Mouse (Mus musculus) forebrain, embryonic 13.5 days (tissue): ENCODE results near the gene Car9. TPM values are rescaled to one million over a fixed set of nuclear protein-coding genes. Genes with fewer than 3 reads are reported as not detected.
"Not testable (repeated sequence)": the region's sequence is repeated elsewhere in the genome, so short reads cannot be mapped to it uniquely, and the experiment has no call there.

Source experiments
- ATAC-seq: fragments of 200-750 bp; cut with Nextera tagmentation; 2 replicates; pipeline ENCODE4 v1.8.0; 2017
- H3K27ac ChIP-seq: fragments of 300-500 bp; sonication (generic); 2 replicates; pipeline ENCODE4 v1.5.1; 2015; ENCODE audit warnings: inconsistent platforms, mild to moderate bottlenecking, moderate library complexity
- H3K27me3 ChIP-seq: fragments of 300-500 bp; sonication (generic); 2 replicates; pipeline ENCODE4 v1.6.1; 2015; ENCODE audit warnings: mild to moderate bottlenecking, inconsistent platforms
- H3K36me3 ChIP-seq: fragments of 300-500 bp; sonication (generic); 2 replicates; pipeline ENCODE4 v1.6.1; 2015; ENCODE audit warnings: mild to moderate bottlenecking, inconsistent platforms; ENCODE audit not compliant: poor library complexity, severe bottlenecking
- H3K4me1 ChIP-seq: fragments of 300-500 bp; sonication (generic); 2 replicates; pipeline ENCODE4 v1.6.1; 2015; ENCODE audit warnings: inconsistent platforms
- H3K4me2 ChIP-seq: fragments of 300-500 bp; sonication (generic); 2 replicates; pipeline ENCODE4 v1.6.1; 2015; ENCODE audit warnings: inconsistent platforms, mild to moderate bottlenecking, moderate library complexity
- H3K4me3 ChIP-seq: fragments of 300-500 bp; sonication (generic); 2 replicates; pipeline ENCODE4 v1.5.1; 2015; ENCODE audit warnings: mild to moderate bottlenecking, inconsistent platforms
- H3K9ac ChIP-seq: fragments of 300-500 bp; sonication (generic); 2 replicates; pipeline ENCODE4 v1.6.1; 2015; ENCODE audit warnings: mild to moderate bottlenecking, inconsistent platforms
- H3K9me3 ChIP-seq: fragments of 300-500 bp; sonication (generic); replicated peaks from 2 replicates; pipeline ENCODE4 v1.6.1; 2016; ENCODE audit warnings: inconsistent platforms
- WGBS: fragments of 180-500 bp; shearing (Covaris S2); methylation state at CpG from one replicate; pipeline ENCODE4 v1.1.7; 2015; 5-methylcytosine and 5-hydroxymethylcytosine counted together
- polyA plus RNA-seq: library from polyadenylated mRNA; unstranded; fragments of >200 nt; fragmentation: Nextera tagmentation; extraction: Ambion mirVana; gene quantifications from 2 replicates; pipeline ENCODE4 v1.2.1, GENCODE M21; 2015

Car9 gene
- polyA plus RNA-seq, 1 experiment from 2014 or later, result 0.80 TPM

GRCm38 (mm10) chr4:43481894-43482456 lies 24.8 kb upstream of the Car9 start:
- Histone ChIP-seq H3K4me1 (no peaks in the 10 kb centered on the region), H3K4me2 (no peak overlapping the region), H3K27me3 (no peaks in the 10 kb centered on the region), H3K27ac (no peak overlapping the region), H3K36me3 (no peaks in the 10 kb centered on the region), H3K9ac (no peak overlapping the region), H3K4me3 (no peak overlapping the region), H3K9me3 (no peaks in the 10 kb centered on the region)
- ATAC-seq, result no peak
- WGBS, result 81% methylated on average over 7 of the region's 7 CpGs

- Histone ChIP-seq H3K9me3 (no peaks in the 10 kb centered on the region), H3K27me3 (no peaks in the 10 kb centered on the region), H3K4me3 (no peak overlapping the region), H3K9ac (no peak overlapping the region), H3K36me3 (no peaks in the 10 kb centered on the region), H3K4me1 (no peaks in the 10 kb centered on the region), H3K4me2 (no peak overlapping the region), H3K27ac (no peak overlapping the region)
- ATAC-seq, result no peak
- 80% methylated on average over 10 of the region's 10 CpGs for WGBS
Observed at GRCm38 (mm10) chr4:43482591-43482990, 24.2 kb upstream of the Car9 start.

GRCm38 (mm10) chr4:43483535-43484091 lies 23.2 kb upstream of the Car9 start, which contains the start of gene Sit1:
TSS of gene Sit1 (minus strand) at chr4:43483734.
- Histone ChIP-seq H3K27ac (no peak within 1 kb of the TSS), H3K9me3 (no peaks in the 10 kb centered on the region), H3K9ac (no peak within 1 kb of the TSS), H3K4me3 (no peak within 1 kb of the TSS), H3K4me1 (no peaks in the 10 kb centered on the region), H3K27me3 (no peaks in the 10 kb centered on the region), H3K36me3 (no peaks in the 10 kb centered on the region), H3K4me2 (no peak within 1 kb of the TSS)
- no peak for ATAC-seq
- 60% methylated on average over 12 of the region's 12 CpGs for WGBS

- not testable (repeated sequence) for H3K27me3 ChIP-seq, H3K9me3 ChIP-seq, ATAC-seq, H3K4me3 ChIP-seq, H3K27ac ChIP-seq, H3K9ac ChIP-seq, H3K36me3 ChIP-seq, H3K4me2 ChIP-seq, H3K4me1 ChIP-seq
- WGBS, result 85% methylated on average over 5 of the region's 5 CpGs
Observed at GRCm38 (mm10) chr4:43485666-43486065, 21.1 kb upstream of the Car9 start.

GRCm38 (mm10) chr4:43489611-43490010 lies 17.2 kb upstream of the Car9 start:
- H3K4me2 ChIP-seq, result no peak overlapping the region
- H3K27me3 ChIP-seq, result no peaks in the 10 kb centered on the region
- no peaks in the 10 kb centered on the region for H3K36me3 ChIP-seq
- H3K4me3 ChIP-seq, result no peak overlapping the region
- H3K9me3 ChIP-seq, result peaks cover 3% of the 10 kb centered on the region; the same call in 1 of the 2 replicates
- no peak overlapping the region for H3K27ac ChIP-seq
- 94% methylated on average over 3 of the region's 3 CpGs for WGBS
- no peak overlapping the region for H3K9ac ChIP-seq
- peaks cover 9% of the 10 kb centered on the region for H3K4me1 ChIP-seq
- no peak for ATAC-seq

- Histone ChIP-seq H3K4me3 (no peak overlapping the region), H3K4me1 (peaks cover 15% of the 10 kb centered on the region), H3K27ac (no peak overlapping the region), H3K9me3 (peaks cover 3% of the 10 kb centered on the region; the same call in 1 of the 2 replicates), H3K27me3 (no peaks in the 10 kb centered on the region), H3K4me2 (no peak overlapping the region), H3K36me3 (0 out of 2 replicates have a peak, but pooled peaks cover 3% of the 10 kb centered on the region), H3K9ac (no peak overlapping the region)
- 91% methylated on average over 5 of the region's 5 CpGs for WGBS
- no peak for ATAC-seq
Observed at GRCm38 (mm10) chr4:43490801-43491200, 16.0 kb upstream of the Car9 start.

GRCm38 (mm10) chr4:43492101-43492820 lies 14.5 kb upstream of the Car9 start:
- H3K9me3 ChIP-seq, result peaks cover 3% of the 10 kb centered on the region; the same call in 1 of the 2 replicates
- H3K4me3 ChIP-seq, result peak overlapping the region; percentile 56
- H3K4me1 ChIP-seq, result peaks cover 23% of the 10 kb centered on the region
- H3K27ac ChIP-seq, result peak overlapping the region; percentile 78
- no peak overlapping the region for H3K9ac ChIP-seq
- ATAC-seq, result no peak
- H3K27me3 ChIP-seq, result no peaks in the 10 kb centered on the region
- peaks cover 13% of the 10 kb centered on the region; the same call in 1 of the 2 replicates for H3K36me3 ChIP-seq
- peak overlapping the region; percentile 63 for H3K4me2 ChIP-seq
- WGBS, result 43% methylated on average over 12 of the region's 12 CpGs

GRCm38 (mm10) chr4:43492821-43493185 lies 14.0 kb upstream of the Car9 start, which contains the start of gene Ccdc107:
TSS of gene Ccdc107 (plus strand) at chr4:43492900.
- peak within 1 kb of the TSS; percentile 56 for H3K4me3 ChIP-seq
- peak; percentile 98 for ATAC-seq
- H3K4me1 ChIP-seq, result peaks cover 28% of the 10 kb centered on the region
- H3K27me3 ChIP-seq, result no peaks in the 10 kb centered on the region
- WGBS, result under 1% methylated on average over 25 of the region's 25 CpGs
- peak within 1 kb of the TSS; percentile 63 for H3K4me2 ChIP-seq
- H3K27ac ChIP-seq, result peak within 1 kb of the TSS; percentile 83
- H3K9ac ChIP-seq, result peak within 1 kb of the TSS; percentile 76
- H3K9me3 ChIP-seq, result peaks cover 3% of the 10 kb centered on the region; the same call in 1 of the 2 replicates
- H3K36me3 ChIP-seq, result peaks cover 18% of the 10 kb centered on the region; the same call in 1 of the 2 replicates

GRCm38 (mm10) chr4:43493186-43493845 lies 13.4 kb upstream of the Car9 start:
- peak overlapping the region; percentile 56 for H3K4me3 ChIP-seq
- H3K4me1 ChIP-seq, result peaks cover 33% of the 10 kb centered on the region
- H3K4me2 ChIP-seq, result peak overlapping the region; percentile 63
- peak overlapping the region; percentile 83 for H3K27ac ChIP-seq
- peak overlapping the region; percentile 76 for H3K9ac ChIP-seq
- H3K27me3 ChIP-seq, result no peaks in the 10 kb centered on the region
- H3K36me3 ChIP-seq, result peaks cover 19% of the 10 kb centered on the region; the same call in 1 of the 2 replicates
- WGBS, result under 1% methylated on average over 47 of the region's 47 CpGs
- peaks cover 3% of the 10 kb centered on the region; the same call in 1 of the 2 replicates for H3K9me3 ChIP-seq
- ATAC-seq, result peak; percentile 91

GRCm38 (mm10) chr4:43493846-43494240 lies 12.9 kb upstream of the Car9 start:
- Histone ChIP-seq H3K4me3 (peak overlapping the region; percentile 56), H3K36me3 (peaks cover 19% of the 10 kb centered on the region; the same call in 1 of the 2 replicates), H3K27ac (peak overlapping the region; percentile 83), H3K9ac (peak overlapping the region; percentile 76), H3K9me3 (peaks cover 3% of the 10 kb centered on the region; the same call in 1 of the 2 replicates), H3K27me3 (no peaks in the 10 kb centered on the region), H3K4me2 (peak overlapping the region; percentile 63), H3K4me1 (peaks cover 39% of the 10 kb centered on the region)
- WGBS, result 2% methylated on average over 9 of the region's 9 CpGs
- ATAC-seq, result no peak

GRCm38 (mm10) chr4:43496587-43496986 lies 10.2 kb upstream of the Car9 start:
- WGBS, result 52% methylated on average over 6 of the region's 6 CpGs
- Histone ChIP-seq H3K9me3 (no peaks in the 10 kb centered on the region), H3K4me1 (peaks cover 43% of the 10 kb centered on the region), H3K4me2 (no peak overlapping the region), H3K27ac (no peak overlapping the region), H3K4me3 (no peak overlapping the region), H3K27me3 (no peaks in the 10 kb centered on the region), H3K36me3 (peaks cover 19% of the 10 kb centered on the region; the same call in 1 of the 2 replicates), H3K9ac (no peak overlapping the region)
- no peak for ATAC-seq

- Histone ChIP-seq H3K9me3 (no peaks in the 10 kb centered on the region), H3K4me1 (peaks cover 43% of the 10 kb centered on the region), H3K9ac (no peak overlapping the region), H3K4me2 (peak overlapping the region; percentile 75), H3K27ac (no peak overlapping the region), H3K27me3 (no peaks in the 10 kb centered on the region), H3K4me3 (no peak overlapping the region), H3K36me3 (peaks cover 19% of the 10 kb centered on the region; the same call in 1 of the 2 replicates)
- 98% methylated on average over 8 of the region's 8 CpGs for WGBS
- no peak for ATAC-seq
Observed at GRCm38 (mm10) chr4:43497405-43497804, 9.4 kb upstream of the Car9 start.
